Mouse (Mus musculus): ENCODE data around the gene Psmd1.

DNA sequence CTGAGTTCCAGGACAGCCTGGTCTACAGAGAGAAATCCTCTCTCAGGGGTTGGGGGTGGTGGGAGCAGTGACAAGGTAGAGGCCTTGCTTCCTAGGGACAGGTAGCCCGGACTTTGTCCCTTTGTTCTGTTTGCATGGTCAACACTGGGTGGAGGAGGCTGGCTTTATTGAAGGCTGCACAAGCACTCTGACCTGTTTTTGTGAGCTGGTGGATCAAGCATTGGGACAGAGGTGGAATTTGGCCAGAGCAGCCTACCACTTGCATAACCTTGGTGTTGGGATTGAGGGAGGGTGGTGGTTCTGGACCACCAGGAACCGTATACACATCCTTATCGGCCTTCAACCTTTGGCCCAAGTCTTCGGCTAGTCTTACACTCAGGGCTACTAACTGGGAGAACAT is 7.9 kb upstream of the Psmd1 start:
- no peak for TF ChIP-seq CTCF (IDR thresholded peaks at IDR 0.05; ENCODE audit: low read depth, low read length)
- TF ChIP-seq GATA1 (IDR thresholded peaks at IDR 0.05; ENCODE audit: borderline replicate concordance, low read length), result no peak
- TF ChIP-seq TAL1 (conservative IDR thresholded peaks at IDR 0.05; ENCODE audit: low read depth, low read length), result no peak

Measured in G1E (cell line).